Mouse (Mus musculus): ENCODE measurements around the gene Morf4l1. TPM values are rescaled to one million over a fixed set of nuclear protein-coding genes. Genes with fewer than 3 reads are reported as not detected.
"Not testable (repeated sequence)": the region's sequence is repeated elsewhere in the genome, so short reads cannot be mapped to it uniquely, and the experiment has no call there.

Gene Morf4l1
- polyA plus RNA-seq, 1 experiment from 2014 or later, result 303 TPM

DNA sequence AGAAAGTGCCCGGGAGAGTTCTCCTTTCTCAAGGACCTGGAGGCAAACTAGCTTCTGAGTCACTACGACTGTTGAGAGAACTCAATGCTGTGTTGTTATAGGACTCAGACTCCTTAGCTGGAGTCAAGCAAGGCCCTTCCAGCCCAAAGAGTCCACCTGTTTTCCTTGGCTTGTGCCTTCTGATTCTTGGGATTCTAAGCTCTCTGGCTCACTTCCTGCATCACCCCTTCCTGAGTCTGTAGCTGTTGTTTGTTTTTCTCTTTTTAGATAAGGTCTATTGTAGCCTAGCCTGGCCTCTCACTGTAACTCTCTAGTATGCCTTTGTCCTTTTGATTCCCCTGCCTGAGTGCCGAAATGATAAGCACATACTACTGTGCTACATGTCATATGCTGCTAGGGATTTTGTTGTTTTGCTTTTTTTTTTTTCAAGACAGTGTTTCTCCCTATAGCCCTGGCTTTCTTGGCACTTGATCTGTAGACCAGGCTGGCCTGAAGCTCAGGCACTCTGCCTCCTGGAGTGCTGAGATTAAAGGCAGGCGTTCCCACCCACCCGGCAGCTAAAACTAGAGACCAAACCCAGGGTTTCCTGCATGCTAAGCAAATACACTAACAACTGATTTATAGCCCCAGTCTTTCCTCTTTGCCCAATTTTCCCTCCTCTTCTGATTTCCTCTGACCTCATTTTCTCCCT, 66.5 kb downstream of the Morf4l1 start:
- Histone ChIP-seq H3K4me1 (replicated peaks; ENCODE audit: control insufficient read depth, insufficient read depth, low read length) (no peaks in the 10 kb centered on the region), H3K36me3 (ENCODE audit: control insufficient read depth, insufficient read depth, low read length) (no peaks in the 10 kb centered on the region), H3K4me2 (no peak overlapping the region), H3K27me3 (replicated peaks; ENCODE audit: control insufficient read depth, insufficient read depth, low read length) (no peaks in the 10 kb centered on the region), H3K27ac (ENCODE audit: low read depth, low read length) (no peak overlapping the region), H3K9ac (ENCODE audit: low read depth, low read length) (no peak overlapping the region), H3K9me3 (ENCODE audit: control insufficient read depth, low read length) (no peaks in the 10 kb centered on the region), H3K4me3 (ENCODE audit: low read depth, low read length) (no peak overlapping the region)
- DNase-seq (ENCODE audit: low spot score) (no peak), ATAC-seq (replicated peaks; ENCODE audit: low FRiP score) (no peak)
- 52% methylated on average over 5 of the region's 5 CpGs for WGBS

DNA sequence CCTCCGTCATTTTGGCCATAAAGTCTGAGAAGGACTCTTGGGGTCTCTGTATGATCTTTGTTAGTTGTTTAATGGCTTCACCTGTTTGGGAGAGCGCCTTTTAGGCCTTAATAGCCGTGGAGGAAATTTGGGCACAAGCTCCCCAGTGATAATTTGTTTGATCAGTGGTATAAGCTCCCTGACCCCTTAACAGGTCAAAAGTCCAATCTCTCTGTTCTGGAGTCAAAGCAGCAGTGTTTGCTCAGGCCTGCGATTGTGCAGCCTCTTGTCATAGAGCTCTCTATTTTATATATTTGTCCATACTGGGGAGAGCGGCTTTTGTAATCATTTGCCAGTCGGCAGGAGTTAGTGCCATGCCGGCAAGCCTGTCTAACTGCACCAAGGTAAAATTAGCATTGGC, 69.4 kb downstream of the Morf4l1 start:
- Histone ChIP-seq H3K27ac (ENCODE audit: low read depth, low read length) (no peak overlapping the region), H3K4me1 (replicated peaks; ENCODE audit: control insufficient read depth, insufficient read depth, low read length) (no peaks in the 10 kb centered on the region), H3K36me3 (ENCODE audit: control insufficient read depth, insufficient read depth, low read length) (no peaks in the 10 kb centered on the region), H3K4me2 (no peak overlapping the region), H3K27me3 (replicated peaks; ENCODE audit: control insufficient read depth, insufficient read depth, low read length) (no peaks in the 10 kb centered on the region), H3K4me3 (ENCODE audit: low read depth, low read length) (no peak overlapping the region), H3K9ac (ENCODE audit: low read depth, low read length) (no peak overlapping the region), H3K9me3 (ENCODE audit: control insufficient read depth, low read length) (no peaks in the 10 kb centered on the region)
- no peak for DNase-seq (ENCODE audit: low spot score)
- ATAC-seq (replicated peaks; ENCODE audit: low FRiP score), result no peak
- 84% methylated on average over 7 of the region's 7 CpGs for WGBS

DNA sequence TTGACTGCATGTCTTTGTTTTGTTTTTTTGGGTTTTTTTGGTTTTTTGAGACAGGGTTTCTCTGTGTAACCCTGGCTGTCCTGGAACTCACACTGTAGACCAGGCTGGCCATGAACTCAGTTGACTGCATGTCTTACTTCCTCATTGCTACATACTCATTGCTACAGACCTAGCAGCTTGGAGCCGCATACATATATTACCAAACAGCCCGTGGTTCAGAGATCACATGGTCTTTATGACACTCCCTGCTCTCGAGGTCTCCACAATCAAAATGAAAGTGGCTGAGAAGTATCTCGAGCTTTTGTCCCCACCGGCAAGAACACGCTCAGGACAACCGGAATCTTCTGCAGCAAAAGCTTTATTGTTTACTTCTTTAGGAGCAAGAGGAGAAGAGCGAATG, 71.7 kb downstream of the Morf4l1 start:
- H3K27me3 ChIP-seq (replicated peaks; ENCODE audit: control insufficient read depth, insufficient read depth, low read length); H3K9ac ChIP-seq (ENCODE audit: low read depth, low read length); H3K4me2 ChIP-seq; H3K4me1 ChIP-seq (replicated peaks; ENCODE audit: control insufficient read depth, insufficient read depth, low read length); ATAC-seq (replicated peaks; ENCODE audit: low FRiP score); H3K4me3 ChIP-seq (ENCODE audit: low read depth, low read length); DNase-seq (ENCODE audit: low spot score); H3K27ac ChIP-seq (ENCODE audit: low read depth, low read length); H3K36me3 ChIP-seq (ENCODE audit: control insufficient read depth, insufficient read depth, low read length); H3K9me3 ChIP-seq (ENCODE audit: control insufficient read depth, low read length): not testable (repeated sequence)
- 85% methylated on average over 8 of the region's 8 CpGs for WGBS

Other genes with a start within 250 kb of the Morf4l1 start
- not detected in 2 replicates for gene Rasgrf1, start 204.9 kb downstream of the Morf4l1 start, polyA plus RNA-seq (2014; fragmentation: Nextera tagmentation; extraction: Ambion mirVana)
- gene Ctsh, start 60.6 kb downstream of the Morf4l1 start, polyA plus RNA-seq (2014; fragmentation: Nextera tagmentation; extraction: Ambion mirVana), result 19.1 and 22.7 TPM in 2 replicates
- gene Adamts7, start 48.3 kb upstream of the Morf4l1 start, polyA plus RNA-seq (2014; fragmentation: Nextera tagmentation; extraction: Ambion mirVana), result 3.2 and 3.6 TPM in 2 replicates
- 13.2 and 14.2 TPM in 2 replicates for gene Tbc1d2b, start 156.0 kb upstream of the Morf4l1 start, polyA plus RNA-seq (2014; fragmentation: Nextera tagmentation; extraction: Ambion mirVana)